Mouse (Mus musculus): ENCODE results near the gene Tcp10a. TPM values are rescaled to one million over a fixed set of nuclear protein-coding genes. Genes with fewer than 3 reads are reported as not detected.

The Tcp10a gene
- total and polyA plus RNA-seq, 3 experiments: 0.18 TPM; not detected in 2

Other genes starting within 250 kb of the Tcp10a start
- 10 to 100 TPM; 33.6 to 33.7 TPM for gene Rps6ka2, start 154.5 kb upstream of the Tcp10a start, total RNA-seq (2021)
- gene Rps6ka2, start 154.5 kb upstream of the Tcp10a start, polyA plus RNA-seq (2012; rRNA removed): 26.4 and 45.6 TPM in 2 replicates
- gene Ttll2, start 28.1 kb downstream of the Tcp10a start, total RNA-seq (2021): not detected
- 0.08 and 0.09 TPM in 2 replicates for gene Ttll2, start 28.1 kb downstream of the Tcp10a start, polyA plus RNA-seq (2012; rRNA removed)
- not detected for gene Gm49630, start 47.3 kb downstream of the Tcp10a start, total RNA-seq (2021)
- gene Gm49630, start 47.3 kb downstream of the Tcp10a start, polyA plus RNA-seq (2012; rRNA removed): not detected in 2 replicates
- under 1 TPM in 1 of 2 experiments, not detected in 1; 0.10 TPM for gene Unc93a2, start 60.8 kb downstream of the Tcp10a start, total RNA-seq (2021)
- 0.08 TPM in 1 of 2 replicates, not detected in the other for gene Unc93a2, start 60.8 kb downstream of the Tcp10a start, polyA plus RNA-seq (2012; rRNA removed)